Mouse (Mus musculus): Measurements from ENCODE around the gene Atp13a4. TPM values are rescaled to one million over a fixed set of nuclear protein-coding genes. Genes with fewer than 3 reads are reported as not detected.
A peak's percentile ranks its signal among the peaks of the same experiment; 100 is the strongest.

Gene Atp13a4
- polyA plus RNA-seq, 1 experiment = not detected

DNA sequence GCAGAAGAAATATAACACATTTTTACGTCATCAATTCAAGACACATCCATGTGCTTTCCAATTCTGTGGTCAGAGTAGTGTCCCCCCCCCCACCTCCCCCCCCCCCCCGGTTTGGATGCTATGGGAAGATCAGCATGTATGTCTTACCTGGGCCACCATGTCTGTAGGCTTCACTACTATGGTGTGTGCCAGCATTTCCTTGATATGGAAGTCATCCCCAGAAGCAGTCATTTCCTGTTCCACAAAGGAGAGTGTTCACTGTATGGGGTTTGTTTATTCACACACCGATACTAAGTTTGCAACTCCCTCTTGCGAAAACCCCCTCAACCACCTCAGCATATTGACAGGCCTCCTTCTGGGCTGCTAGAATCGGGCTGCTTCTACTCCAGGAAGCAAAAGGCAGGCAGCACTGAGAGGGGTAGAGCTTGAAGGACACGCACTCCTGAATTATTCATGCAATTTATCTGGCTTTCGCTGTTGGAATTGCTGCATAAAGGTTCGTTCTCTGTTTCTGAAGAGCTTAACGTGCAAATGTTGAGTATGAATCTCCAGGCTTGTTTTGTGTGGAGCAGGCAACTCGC, 103.2 kb downstream of the Atp13a4 start:
- Histone ChIP-seq H3K4me3 (ENCODE audit: low read depth, low read length) (no peak overlapping the region), H3K9me3 (replicated peaks; ENCODE audit: control insufficient read depth, insufficient read depth, low read length, poor library complexity, severe bottlenecking) (no peaks in the 10 kb centered on the region), H3K4me1 (ENCODE audit: control insufficient read depth, insufficient read depth, low read length) (no peaks in the 10 kb centered on the region), H3K27me3 (ENCODE audit: control insufficient read depth, insufficient read depth, low read length, poor library complexity, severe bottlenecking) (no peaks in the 10 kb centered on the region), H3K27ac (ENCODE audit: insufficient read depth, low read length) (no peak overlapping the region), H3K9ac (ENCODE audit: low read depth, poor library complexity, severe bottlenecking) (no peak overlapping the region), H3K36me3 (ENCODE audit: control insufficient read depth, insufficient read depth, low read length, poor library complexity, severe bottlenecking) (no peaks in the 10 kb centered on the region)
- no peak for TF ChIP-seq CTCF (IDR thresholded peaks at IDR 0.05; ENCODE audit: low read depth, low read length)
- TF ChIP-seq POLR2A (IDR thresholded peaks at IDR 0.05; ENCODE audit: insufficient read depth, low read length) = no peak
- no peak for TF ChIP-seq EP300 (IDR thresholded peaks at IDR 0.05; ENCODE audit: insufficient read depth, low read depth, low read length)

DNA sequence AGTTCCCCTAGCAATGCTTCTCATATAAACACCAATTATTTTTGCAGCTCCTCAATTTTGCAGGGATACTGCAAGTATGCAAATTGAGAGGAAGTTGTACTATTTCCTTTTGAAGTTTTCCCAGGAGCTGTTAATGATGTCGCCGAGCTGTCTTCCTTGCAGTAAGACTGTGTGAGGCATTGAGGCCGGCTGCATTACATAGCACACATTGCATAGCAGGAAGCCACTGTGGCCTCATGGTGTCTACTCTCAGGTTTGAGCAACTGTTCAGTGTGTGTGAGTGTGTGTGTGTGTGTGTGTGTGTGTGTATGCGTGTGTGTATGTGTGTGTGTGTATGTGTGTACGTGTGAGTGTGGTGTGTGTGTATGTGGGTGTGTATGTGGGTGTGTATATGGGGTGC, 106.6 kb downstream of the Atp13a4 start:
- Histone ChIP-seq H3K4me3 (ENCODE audit: low read depth, low read length) (no peak overlapping the region), H3K9me3 (replicated peaks; ENCODE audit: control insufficient read depth, insufficient read depth, low read length, poor library complexity, severe bottlenecking) (no peaks in the 10 kb centered on the region), H3K27ac (ENCODE audit: insufficient read depth, low read length) (no peak overlapping the region), H3K4me1 (ENCODE audit: control insufficient read depth, insufficient read depth, low read length) (no peaks in the 10 kb centered on the region), H3K36me3 (ENCODE audit: control insufficient read depth, insufficient read depth, low read length, poor library complexity, severe bottlenecking) (no peaks in the 10 kb centered on the region), H3K27me3 (ENCODE audit: control insufficient read depth, insufficient read depth, low read length, poor library complexity, severe bottlenecking) (no peaks in the 10 kb centered on the region), H3K9ac (ENCODE audit: low read depth, poor library complexity, severe bottlenecking) (no peak overlapping the region)
- no peak for TF ChIP-seq EP300 (IDR thresholded peaks at IDR 0.05; ENCODE audit: insufficient read depth, low read depth, low read length)
- no peak for TF ChIP-seq CTCF (IDR thresholded peaks at IDR 0.05; ENCODE audit: low read depth, low read length)
- TF ChIP-seq POLR2A (IDR thresholded peaks at IDR 0.05; ENCODE audit: insufficient read depth, low read length) = no peak

DNA sequence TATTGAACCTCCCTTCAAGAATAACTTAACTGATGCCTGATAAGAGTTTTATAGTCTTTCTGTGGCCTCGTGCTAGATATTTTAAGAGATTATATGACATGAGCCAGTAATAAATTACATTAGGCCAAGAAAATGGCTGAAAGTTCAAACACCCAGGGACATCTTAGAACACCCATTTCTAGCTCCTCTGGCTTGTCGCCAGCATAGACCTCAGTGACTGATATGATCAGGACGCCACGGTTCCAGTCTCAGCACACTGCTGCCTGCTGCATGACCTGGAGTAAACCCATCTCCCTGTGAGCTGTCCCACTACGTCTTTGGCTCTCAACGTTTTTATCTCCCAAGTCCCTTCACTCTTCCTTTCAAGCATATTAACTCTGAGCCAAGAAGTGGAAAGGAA, 108.9 kb downstream of the Atp13a4 start:
- Histone ChIP-seq H3K9ac (ENCODE audit: low read depth, poor library complexity, severe bottlenecking) (no peak overlapping the region), H3K27me3 (ENCODE audit: control insufficient read depth, insufficient read depth, low read length, poor library complexity, severe bottlenecking) (no peaks in the 10 kb centered on the region), H3K4me3 (ENCODE audit: low read depth, low read length) (no peak overlapping the region), H3K27ac (ENCODE audit: insufficient read depth, low read length) (no peak overlapping the region), H3K36me3 (ENCODE audit: control insufficient read depth, insufficient read depth, low read length, poor library complexity, severe bottlenecking) (no peaks in the 10 kb centered on the region), H3K4me1 (ENCODE audit: control insufficient read depth, insufficient read depth, low read length) (no peaks in the 10 kb centered on the region), H3K9me3 (replicated peaks; ENCODE audit: control insufficient read depth, insufficient read depth, low read length, poor library complexity, severe bottlenecking) (no peaks in the 10 kb centered on the region)
- TF ChIP-seq EP300 (IDR thresholded peaks at IDR 0.05; ENCODE audit: insufficient read depth, low read depth, low read length) = no peak
- TF ChIP-seq POLR2A (IDR thresholded peaks at IDR 0.05; ENCODE audit: insufficient read depth, low read length) = no peak
- no peak for TF ChIP-seq CTCF (IDR thresholded peaks at IDR 0.05; ENCODE audit: low read depth, low read length)

DNA sequence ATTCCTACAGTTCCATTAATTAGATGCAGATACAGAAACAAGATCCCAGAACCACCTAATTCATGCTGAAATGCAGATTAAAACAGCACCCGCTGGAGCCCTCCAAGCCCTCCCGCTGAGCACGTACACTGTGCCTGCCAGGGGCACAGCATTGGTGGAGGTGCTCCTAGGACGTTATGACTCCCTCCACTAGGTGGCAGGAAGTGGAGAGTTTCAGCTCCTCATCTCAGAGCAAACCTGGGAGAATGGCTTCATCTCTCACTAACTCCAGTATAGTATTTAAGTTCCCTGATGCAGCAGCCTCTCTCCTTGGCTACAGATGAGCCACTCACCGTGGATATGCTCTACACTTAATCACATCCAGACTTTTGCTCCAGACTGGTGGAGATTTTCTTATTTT, 110.0 kb downstream of the Atp13a4 start:
- Histone ChIP-seq H3K9ac (ENCODE audit: low read depth, poor library complexity, severe bottlenecking) (no peak overlapping the region), H3K4me1 (ENCODE audit: control insufficient read depth, insufficient read depth, low read length) (no peaks in the 10 kb centered on the region), H3K27ac (ENCODE audit: insufficient read depth, low read length) (no peak overlapping the region), H3K36me3 (ENCODE audit: control insufficient read depth, insufficient read depth, low read length, poor library complexity, severe bottlenecking) (no peaks in the 10 kb centered on the region), H3K9me3 (replicated peaks; ENCODE audit: control insufficient read depth, insufficient read depth, low read length, poor library complexity, severe bottlenecking) (no peaks in the 10 kb centered on the region), H3K4me3 (ENCODE audit: low read depth, low read length) (no peak overlapping the region), H3K27me3 (ENCODE audit: control insufficient read depth, insufficient read depth, low read length, poor library complexity, severe bottlenecking) (no peaks in the 10 kb centered on the region)
- TF ChIP-seq CTCF (IDR thresholded peaks at IDR 0.05; ENCODE audit: low read depth, low read length) (peak; percentile 54), EP300 (IDR thresholded peaks at IDR 0.05; ENCODE audit: insufficient read depth, low read depth, low read length) (no peak)

DNA sequence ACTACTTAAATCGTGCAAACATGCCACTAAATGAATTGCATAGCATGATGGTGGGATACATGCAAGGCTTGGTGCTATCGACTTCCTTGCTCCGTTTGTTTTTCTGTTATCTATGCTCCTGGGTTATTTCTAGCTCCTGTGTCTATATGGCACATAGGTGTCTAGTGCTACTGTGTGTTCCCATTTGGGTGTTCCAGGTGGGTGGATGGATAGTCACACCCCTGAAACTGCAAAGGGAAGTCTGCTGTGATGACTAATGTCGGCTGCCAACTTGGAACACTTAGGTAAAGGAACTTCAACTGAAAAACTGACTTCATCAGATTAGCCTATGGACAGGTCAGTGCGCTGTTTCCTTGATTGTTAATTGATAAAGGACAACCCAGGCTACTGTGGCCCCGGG, 129.8 kb downstream of the Atp13a4 start:
- Histone ChIP-seq H3K27ac (ENCODE audit: insufficient read depth, low read length) (no peak overlapping the region), H3K9ac (ENCODE audit: low read depth, poor library complexity, severe bottlenecking) (no peak overlapping the region), H3K36me3 (ENCODE audit: control insufficient read depth, insufficient read depth, low read length, poor library complexity, severe bottlenecking) (no peaks in the 10 kb centered on the region), H3K9me3 (replicated peaks; ENCODE audit: control insufficient read depth, insufficient read depth, low read length, poor library complexity, severe bottlenecking) (no peaks in the 10 kb centered on the region), H3K27me3 (ENCODE audit: control insufficient read depth, insufficient read depth, low read length, poor library complexity, severe bottlenecking) (no peaks in the 10 kb centered on the region), H3K4me3 (ENCODE audit: low read depth, low read length) (no peak overlapping the region), H3K4me1 (ENCODE audit: control insufficient read depth, insufficient read depth, low read length) (no peaks in the 10 kb centered on the region)
- TF ChIP-seq EP300 (IDR thresholded peaks at IDR 0.05; ENCODE audit: insufficient read depth, low read depth, low read length) (no peak), CTCF (IDR thresholded peaks at IDR 0.05; ENCODE audit: low read depth, low read length) (no peak), POLR2A (IDR thresholded peaks at IDR 0.05; ENCODE audit: insufficient read depth, low read length) (no peak)

DNA sequence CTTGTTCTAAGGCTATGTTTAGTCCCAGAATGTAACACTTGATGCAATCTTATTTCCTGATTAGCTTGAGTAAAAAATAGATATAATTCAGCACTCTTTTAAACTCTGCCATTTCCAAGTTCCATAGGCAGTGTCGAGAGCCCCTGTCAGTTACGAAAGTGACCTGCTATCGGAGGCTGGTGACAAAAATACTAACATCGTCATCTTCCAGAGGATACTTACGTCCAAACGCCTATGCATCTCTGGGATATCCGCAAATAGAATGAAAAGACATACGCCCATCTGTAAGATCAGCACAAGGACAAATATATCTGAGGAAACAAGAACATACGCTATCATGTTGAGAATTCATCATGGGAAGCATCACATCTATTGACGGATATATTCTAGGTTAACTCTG, 137.3 kb downstream of the Atp13a4 start:
- no peak for TF ChIP-seq CTCF (IDR thresholded peaks at IDR 0.05; ENCODE audit: low read depth, low read length)
- no peak for TF ChIP-seq EP300 (IDR thresholded peaks at IDR 0.05; ENCODE audit: insufficient read depth, low read depth, low read length)
- TF ChIP-seq POLR2A (IDR thresholded peaks at IDR 0.05; ENCODE audit: insufficient read depth, low read length) = no peak
- Histone ChIP-seq H3K27me3 (ENCODE audit: control insufficient read depth, insufficient read depth, low read length, poor library complexity, severe bottlenecking) (no peaks in the 10 kb centered on the region; the same call in 1 of the 2 replicates), H3K36me3 (ENCODE audit: control insufficient read depth, insufficient read depth, low read length, poor library complexity, severe bottlenecking) (no peaks in the 10 kb centered on the region), H3K4me1 (ENCODE audit: control insufficient read depth, insufficient read depth, low read length) (no peaks in the 10 kb centered on the region), H3K27ac (ENCODE audit: insufficient read depth, low read length) (no peak overlapping the region), H3K4me3 (ENCODE audit: low read depth, low read length) (no peak overlapping the region), H3K9ac (ENCODE audit: low read depth, poor library complexity, severe bottlenecking) (no peak overlapping the region), H3K9me3 (replicated peaks; ENCODE audit: control insufficient read depth, insufficient read depth, low read length, poor library complexity, severe bottlenecking) (no peaks in the 10 kb centered on the region; the same call in 1 of the 2 replicates)
